Mouse (Mus musculus): ENCODE data around the gene Zcchc17. TPM values are rescaled to one million over a fixed set of nuclear protein-coding genes. Genes with fewer than 3 reads are reported as not detected.
A peak's percentile ranks its signal among the peaks of the same experiment; 100 is the strongest.

The Zcchc17 gene
- total RNA-seq, 2 experiments from 2014 or later, result 38.4 to 47.3 TPM

GRCm38 (mm10) chr4:130349666-130350065 lies 10.1 kb downstream of the Zcchc17 start:
- peak; percentile 37 for TF ChIP-seq CTCF (IDR thresholded peaks at IDR 0.05)
- intact Hi-C loops (cut with DNase I), result no loop called here
- Histone ChIP-seq H3K27ac (no peak overlapping the region), H3K4me3 (no peak overlapping the region)
- no peak for DNase-seq

- Histone ChIP-seq H3K4me3 (no peak overlapping the region), H3K27ac (no peak overlapping the region)
- TF ChIP-seq CTCF (IDR thresholded peaks at IDR 0.05), result peak; percentile 86
- DNase-seq, result peak; percentile 45
- intact Hi-C loops (cut with DNase I), result loop anchor here (1.0 to 5.0 kb wide), 2 partner anchors 190 to 206 kb away; no protein-coding TSS in a partner anchor
Measured at GRCm38 (mm10) chr4:130341691-130342090, 18.1 kb downstream of the Zcchc17 start.

- TF ChIP-seq CTCF (IDR thresholded peaks at IDR 0.05), result no peak
- H3K27ac ChIP-seq, result no peak overlapping the region
- intact Hi-C loops (cut with DNase I), result no loop called here
- no peak for DNase-seq
- no peak overlapping the region for H3K4me3 ChIP-seq
Measured at GRCm38 (mm10) chr4:130335867-130336266, 23.9 kb downstream of the Zcchc17 start.

GRCm38 (mm10) chr4:130327366-130327765 lies 32.4 kb downstream of the Zcchc17 start:
- intact Hi-C loops (cut with DNase I), result no loop called here
- peak; percentile 34 for DNase-seq
- peak; percentile 13; the same call in 1 of the 2 replicates for TF ChIP-seq CTCF (IDR thresholded peaks at IDR 0.05)

GRCm38 (mm10) chr4:130325446-130325845 lies 34.3 kb downstream of the Zcchc17 start:
- intact Hi-C loops (cut with DNase I), result no loop called here
- DNase-seq, result peak; percentile 10
- no peak for TF ChIP-seq CTCF (IDR thresholded peaks at IDR 0.05)
- H3K27ac ChIP-seq, result no peak overlapping the region
- H3K4me3 ChIP-seq, result no peak overlapping the region

More at GRCm38 (mm10) chr4:130327366-130327765, 32.4 kb downstream of the Zcchc17 start:
- peak overlapping the region; percentile 65 for H3K27ac ChIP-seq
- no peak overlapping the region for H3K4me3 ChIP-seq

DNA sequence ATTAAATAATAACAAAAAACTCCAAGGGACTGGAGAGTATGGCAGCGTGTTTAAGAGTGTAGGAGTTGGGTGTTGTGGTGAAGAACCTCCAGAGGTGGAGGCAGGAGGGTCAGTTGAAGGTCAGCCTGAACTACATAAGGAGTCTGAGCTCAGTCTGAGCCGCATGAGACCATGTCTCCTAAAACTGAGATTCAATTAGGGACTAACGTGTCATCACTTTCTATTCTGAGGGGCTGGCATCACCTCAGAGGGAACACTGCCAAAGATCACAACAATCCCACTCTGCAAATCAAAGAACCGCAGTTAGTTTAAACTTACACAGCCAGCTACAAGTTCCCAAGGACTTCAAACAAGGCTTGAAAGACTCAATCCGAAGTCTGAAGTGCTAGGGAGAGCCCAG lies 36.1 kb downstream of the Zcchc17 start:
- intact Hi-C loops (cut with DNase I), result no loop called here
- Histone ChIP-seq H3K4me3 (no peak overlapping the region), H3K27ac (peak overlapping the region; percentile 79)
- peak; percentile 57 for DNase-seq
- TF ChIP-seq CTCF (IDR thresholded peaks at IDR 0.05), result no peak

DNA sequence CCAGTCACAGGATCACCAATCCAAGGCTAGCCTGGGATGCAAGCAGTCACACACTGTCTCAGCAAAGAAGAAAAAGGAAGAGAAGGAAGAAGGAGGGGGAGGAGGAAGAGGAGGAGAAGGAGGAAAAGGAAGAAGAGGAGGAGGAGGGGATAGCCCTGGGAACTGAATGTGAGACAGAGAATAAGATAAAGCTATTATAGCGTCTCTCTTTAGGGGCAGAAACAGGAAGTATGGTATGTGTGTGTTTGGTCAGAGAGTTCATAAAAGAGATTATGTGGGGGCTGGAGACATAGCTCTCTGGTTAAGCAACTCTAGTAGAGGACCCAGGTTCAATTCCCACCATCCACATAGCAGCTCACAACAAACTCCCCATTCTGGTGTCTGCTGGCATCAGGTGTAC lies 36.6 kb downstream of the Zcchc17 start:
- no peak for DNase-seq
- peak overlapping the region; percentile 79 for H3K27ac ChIP-seq
- intact Hi-C loops (cut with DNase I), result no loop called here
- no peak for TF ChIP-seq CTCF (IDR thresholded peaks at IDR 0.05)
- H3K4me3 ChIP-seq, result no peak overlapping the region

DNA sequence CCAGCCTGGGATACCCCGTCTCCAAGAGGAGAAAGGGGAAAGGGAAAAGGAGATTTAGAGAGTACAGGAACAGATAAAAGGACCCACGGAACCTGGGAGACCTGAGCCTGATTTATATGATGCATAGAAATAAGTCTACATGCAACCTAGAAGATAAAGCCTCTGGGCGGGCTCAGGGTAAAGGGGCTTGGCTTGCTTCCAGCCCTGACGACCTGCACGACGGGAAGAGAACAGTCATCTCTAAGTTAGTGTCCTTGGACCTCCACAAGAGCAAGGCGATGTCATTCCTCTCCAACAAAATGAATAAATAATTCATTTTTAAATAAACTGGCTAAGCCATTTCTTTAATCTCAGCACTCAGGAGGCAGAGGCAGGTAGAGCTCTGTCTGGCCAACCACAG lies 37.2 kb downstream of the Zcchc17 start:
- no peak overlapping the region for H3K4me3 ChIP-seq
- peak; percentile 15 for DNase-seq
- intact Hi-C loops (cut with DNase I), result no loop called here
- H3K27ac ChIP-seq, result peak overlapping the region; percentile 79
- TF ChIP-seq CTCF (IDR thresholded peaks at IDR 0.05), result no peak

- intact Hi-C loops (cut with DNase I), result no loop called here
- no peak for TF ChIP-seq CTCF (IDR thresholded peaks at IDR 0.05)
- H3K4me3 ChIP-seq, result no peak overlapping the region
- no peak overlapping the region for H3K27ac ChIP-seq
- peak; percentile 5 for DNase-seq
Measured at GRCm38 (mm10) chr4:130321640-130322039, 38.1 kb downstream of the Zcchc17 start.

DNA sequence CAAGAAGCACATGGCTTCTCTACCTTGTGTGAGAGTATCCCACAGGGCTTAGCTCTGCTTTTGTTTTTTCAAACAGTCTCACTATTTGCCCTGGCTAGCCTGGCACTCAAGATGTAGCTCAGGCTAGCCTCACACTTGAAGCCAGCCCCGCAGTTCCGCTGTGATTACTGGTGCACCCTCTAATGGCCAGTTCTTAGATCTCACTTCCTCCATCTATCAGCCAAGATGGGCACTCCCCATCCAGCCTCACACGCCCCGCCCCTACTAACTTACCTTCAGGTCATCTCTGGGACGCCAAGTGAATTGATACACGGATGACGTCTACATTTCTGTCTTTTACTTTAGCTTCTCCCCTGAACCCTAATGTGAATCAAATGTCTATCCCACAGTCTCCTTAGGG lies 40.2 kb downstream of the Zcchc17 start:
- peak; percentile 17 for DNase-seq
- intact Hi-C loops (cut with DNase I), result no loop called here
- no peak for TF ChIP-seq CTCF (IDR thresholded peaks at IDR 0.05)
- Histone ChIP-seq H3K27ac (peak overlapping the region; percentile 79), H3K4me3 (no peak overlapping the region)

DNA sequence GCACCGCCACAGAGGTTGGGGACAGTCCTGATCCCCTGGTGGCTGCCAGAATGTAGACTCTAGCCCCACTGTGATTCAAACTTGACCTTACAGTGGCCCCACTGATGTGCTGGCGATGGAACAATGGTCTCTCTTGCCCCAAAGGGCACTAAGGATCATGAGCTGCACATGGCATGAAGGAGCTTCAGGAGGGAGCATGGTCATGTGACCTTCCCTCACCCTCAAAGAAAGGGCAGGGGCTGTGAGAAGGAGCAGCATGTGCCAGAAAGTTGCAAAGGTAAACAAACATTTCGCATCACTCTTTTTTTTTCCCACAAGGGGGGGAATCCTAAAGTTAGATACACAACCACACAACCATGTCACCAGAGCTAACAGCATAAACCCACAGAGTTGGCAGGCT lies 41.6 kb downstream of the Zcchc17 start:
- H3K4me3 ChIP-seq, result no peak overlapping the region
- DNase-seq, result no peak
- intact Hi-C loops (cut with DNase I), result no loop called here
- peak overlapping the region; percentile 79 for H3K27ac ChIP-seq
- TF ChIP-seq CTCF (IDR thresholded peaks at IDR 0.05), result no peak

DNA sequence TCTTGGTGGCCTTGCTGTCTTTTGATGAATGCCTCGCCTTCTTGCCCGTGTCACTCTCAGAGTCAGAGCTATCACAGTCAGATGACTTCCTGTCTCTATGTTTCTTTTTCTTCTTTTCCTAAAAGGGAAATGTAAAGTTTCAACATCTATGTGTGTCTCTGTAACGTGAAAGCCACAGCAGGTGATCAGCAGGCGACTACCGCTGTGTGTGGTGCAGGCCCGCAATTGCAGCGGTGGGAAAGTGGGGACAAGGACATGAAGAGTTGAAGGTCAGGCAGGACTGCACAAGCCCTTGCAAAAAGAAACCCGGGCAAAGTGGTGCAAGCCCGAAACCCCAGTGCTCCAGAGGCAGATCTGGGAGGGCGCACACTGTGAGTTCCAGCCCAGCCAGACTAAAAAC lies 43.1 kb downstream of the Zcchc17 start:
- intact Hi-C loops (cut with DNase I), result no loop called here
- DNase-seq, result peak; percentile 16
- H3K27ac ChIP-seq, result no peak overlapping the region; the same call in 1 of the 2 replicates

DNA sequence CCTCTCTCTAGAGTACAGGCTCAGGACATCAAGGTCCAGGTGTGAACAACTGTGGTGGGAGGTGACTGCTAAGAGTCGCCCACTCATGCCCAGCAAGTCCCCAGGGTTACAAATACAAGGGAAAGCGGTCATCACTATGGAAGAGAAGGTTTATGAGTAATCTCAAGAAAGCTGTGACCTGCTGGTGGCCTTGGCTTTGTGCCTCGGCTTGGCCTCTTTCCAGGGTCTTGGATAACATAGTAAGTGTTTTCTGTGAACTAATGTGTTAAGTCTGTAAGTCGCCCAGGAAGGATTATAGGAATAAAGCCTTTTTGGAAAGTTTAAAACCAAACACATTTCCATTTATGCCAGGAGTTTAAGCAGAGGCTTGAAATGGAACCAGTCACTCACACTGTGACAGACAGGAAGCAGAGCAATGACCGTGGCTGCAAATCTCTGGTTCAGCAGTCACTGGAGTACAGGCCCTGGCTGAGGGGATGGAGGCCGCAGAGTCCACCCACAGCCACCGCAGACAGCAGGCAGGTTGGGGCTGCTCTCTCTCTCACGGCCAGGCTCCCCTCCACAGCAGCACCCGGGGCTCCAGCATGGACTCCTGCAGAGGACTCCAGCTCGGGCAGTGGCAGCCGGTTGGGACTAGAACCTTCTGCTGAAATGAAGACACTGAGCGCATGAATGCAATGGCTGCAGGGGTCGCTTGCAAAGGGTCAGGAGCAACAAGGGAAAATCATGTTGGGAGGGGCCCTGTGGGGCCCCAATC lies 43.8 kb downstream of the Zcchc17 start:
- intact Hi-C loops (cut with DNase I), result no loop called here
- peak; percentile 41 for DNase-seq
- peak overlapping the region; percentile 35 for H3K27ac ChIP-seq
- TF ChIP-seq CTCF (IDR thresholded peaks at IDR 0.05), result no peak
- H3K4me3 ChIP-seq, result no peak overlapping the region

More for the DNA sequence above, 43.1 kb downstream of the Zcchc17 start:
- no peak overlapping the region for H3K4me3 ChIP-seq
- no peak for TF ChIP-seq CTCF (IDR thresholded peaks at IDR 0.05)

GRCm38 (mm10) chr4:130313552-130313951 lies 46.2 kb downstream of the Zcchc17 start:
- DNase-seq, result no peak
- intact Hi-C loops (cut with DNase I), result no loop called here
- no peak for TF ChIP-seq CTCF (IDR thresholded peaks at IDR 0.05)
- H3K27ac ChIP-seq, result no peak overlapping the region
- no peak overlapping the region for H3K4me3 ChIP-seq

Data from gastrocnemius, adult 2 months (tissue).